In the genomic region with DNA sequence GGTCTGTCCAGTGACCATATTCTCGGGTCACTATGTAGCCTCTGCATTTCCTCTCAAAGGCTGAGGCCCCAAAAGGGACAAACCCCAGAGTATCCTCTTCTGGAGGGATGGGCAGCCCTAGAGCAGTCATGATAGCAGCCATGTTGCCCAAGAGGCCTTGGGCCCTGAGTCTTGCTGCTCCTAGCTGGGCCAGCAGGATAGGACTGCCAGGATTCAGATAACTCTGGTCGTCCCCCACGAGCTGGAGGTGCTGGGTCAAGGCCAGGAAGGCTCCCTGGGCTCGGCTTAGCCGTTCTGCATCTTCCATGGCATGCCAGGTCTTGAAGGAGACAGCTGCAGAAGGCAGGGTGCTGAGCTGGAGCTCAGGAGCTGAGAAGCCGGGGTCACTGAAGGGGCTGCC, we compare ENCODE assay signal across 21 mouse cellular contexts. TPM values are rescaled to one million over a fixed set of nuclear protein-coding genes. Genes with fewer than 3 reads are reported as not detected.
DNase-seq lines count a peak whose midpoint lies in the region; ATAC-seq lines count a peak whose summit lies in the region.
"Had no signal": no experiment of that assay in that cellular context is flagged by ENCODE, and none has a peak within 500 bp of the region (broad histone marks: within the 10 kb centered on the region; RNA-seq: fewer than 3 reads in every experiment).

No protein-coding gene starts in this region.

- DNase-seq in adrenal gland, adult 2 months = peak; percentile 32
- no peak for DNase-seq in adrenal gland, adult 8-10 months
- peak; percentile 26 to 27 for DNase-seq in cerebellum, postnatal 10 days
- DNase-seq in ovary, adult 18-20 months (ENCODE audit: low spot score) = peak; percentile 63
- DNase-seq in ovary, postnatal 10 days (ENCODE audit: low spot score) = no peak
- DNase-seq in urinary bladder, adult 2 months (ENCODE audit: low spot score) = no peak
- DNase-seq: cerebellum, adult 18-20 months; cerebellum, adult 9-11 months; embryo, embryonic 11 days; gastrocnemius, postnatal 10 days; heart, postnatal 36 days had no signal

- ATAC-seq in cerebellum, adult (ENCODE audit: insufficient number of reproducible peaks, low FRiP score, low TSS enrichment) = no peak
- ATAC-seq: forebrain, embryonic 15.5 days; intestine, embryonic 16.5 days had no signal

RNA-seq across cellular contexts. Expression of a gene that starts 6.7 kb away (rescaled TPM):
- 1 to 10 TPM; 3.3 to 3.7 TPM for total RNA-seq in adrenal gland, adult 2 months (2021)
- polyA plus RNA-seq in adrenal gland, adult 2 months (2012; rRNA removed) = 18.9 and 22.1 TPM in 2 replicates
- total RNA-seq in adrenal gland, adult 8-10 months (2022) = 1 to 10 TPM; 2.2 to 4.5 (median 2.7) TPM
- polyA plus RNA-seq in urinary bladder, adult 2 months (2012; rRNA removed) = 11.0 and 13.7 TPM in 2 replicates

RNA-seq across cellular contexts. Expression of a gene that starts 10.5 kb away (rescaled TPM):
- total RNA-seq in adrenal gland, adult 2 months (2021) = 10 to 100 TPM; 70.9 to 86.0 TPM
- 70.5 and 78.0 TPM in 2 replicates for polyA plus RNA-seq in adrenal gland, adult 2 months (2012; rRNA removed)
- 100 to 1,000 TPM in 2 of 4 experiments, 10 to 100 TPM in 2; 75.9 to 120 (median 98.1) TPM for total RNA-seq in adrenal gland, adult 8-10 months (2022)
- polyA plus RNA-seq in urinary bladder, adult 2 months (2012; rRNA removed) = 26.0 and 30.3 TPM in 2 replicates

RNA-seq across cellular contexts. Expression of a gene that starts 12.7 kb away (rescaled TPM):
- not detected for total RNA-seq in adrenal gland, adult 2 months (2021)
- not detected in 2 replicates for polyA plus RNA-seq in adrenal gland, adult 2 months (2012; rRNA removed)
- total RNA-seq in adrenal gland, adult 8-10 months (2022) = not detected
- not detected in 2 replicates for polyA plus RNA-seq in urinary bladder, adult 2 months (2012; rRNA removed)
- total RNA-seq: adrenal gland, postnatal 36 days; common myeloid progenitor, adult 5-6 weeks; gastrocnemius, postnatal 10 days; heart, adult 8-10 months; heart, postnatal 36 days had no signal
- polyA plus RNA-seq: brain, embryonic 14.5 days; gonadal fat pad, adult 2 months; heart, embryonic 13.5 days; heart, postnatal 0 days had no signal

RNA-seq across cellular contexts. Expression of a gene that starts 25.1 kb away (rescaled TPM):
- 10 to 100 TPM in 1 of 2 experiments, 1 to 10 TPM in 1; 9.5 to 11.6 TPM for total RNA-seq in adrenal gland, adult 2 months (2021)
- polyA plus RNA-seq in adrenal gland, adult 2 months (2012; rRNA removed) = 34.5 and 42.6 TPM in 2 replicates
- total RNA-seq in adrenal gland, adult 8-10 months (2022) = 10 to 100 TPM; 13.5 to 18.6 (median 16.5) TPM
- polyA plus RNA-seq in urinary bladder, adult 2 months (2012; rRNA removed) = 14.5 and 15.5 TPM in 2 replicates

RNA-seq across cellular contexts. Expression of a gene that starts 50.4 kb away (rescaled TPM):
- total RNA-seq in adrenal gland, adult 2 months (2021) = 10 to 100 TPM; 28.3 to 32.8 TPM
- 90.6 and 94.8 TPM in 2 replicates for polyA plus RNA-seq in adrenal gland, adult 2 months (2012; rRNA removed)
- 10 to 100 TPM; 30.1 to 37.2 (median 35.0) TPM for total RNA-seq in adrenal gland, adult 8-10 months (2022)
- polyA plus RNA-seq in urinary bladder, adult 2 months (2012; rRNA removed) = 36.0 and 42.3 TPM in 2 replicates

Comparison
In these comparisons a context has a peak if more than half of its experiments do, and no peak if none do; other contexts are left out.
1. DNase-seq: peak in adrenal gland, adult 2 months (single experiment), cerebellum, postnatal 10 days (2 of 2) and ovary, adult 18-20 months (single experiment); none in adrenal gland, adult 8-10 months (single experiment), ovary, postnatal 10 days (single experiment) and urinary bladder, adult 2 months (single experiment).